Mouse (Mus musculus) forebrain, embryonic 15.5 days (tissue): ENCODE results near the gene Psg28. TPM values are rescaled to one million over a fixed set of nuclear protein-coding genes. Genes with fewer than 3 reads are reported as not detected.
A peak's percentile ranks its signal among the peaks of the same experiment; 100 is the strongest.
"Not testable (repeated sequence)": the region's sequence is repeated elsewhere in the genome, so short reads cannot be mapped to it uniquely, and the experiment has no call there.

Source experiments
- ATAC-seq: fragments of 200-750 bp; cut with Nextera tagmentation; replicated peaks from 2 replicates; pipeline ENCODE4 v1.8.0; 2017; ENCODE audit warnings: mild to moderate bottlenecking, moderate TSS enrichment, moderate library complexity
- H3K27ac ChIP-seq: fragments of 300-500 bp; sonication (generic); replicated peaks from 2 replicates; pipeline ENCODE4 v1.5.1; 2015; ENCODE audit warnings: mild to moderate bottlenecking, inconsistent platforms
- H3K27me3 ChIP-seq: fragments of 300-500 bp; sonication (generic); 2 replicates; pipeline ENCODE4 v1.6.1; 2015; ENCODE audit warnings: inconsistent platforms
- H3K36me3 ChIP-seq: fragments of 300-500 bp; sonication (generic); 2 replicates; pipeline ENCODE4 v1.6.1; 2015; ENCODE audit warnings: mild to moderate bottlenecking, inconsistent platforms
- H3K4me1 ChIP-seq: fragments of 300-500 bp; sonication (generic); 2 replicates; pipeline ENCODE4 v1.6.1; 2015; ENCODE audit warnings: inconsistent platforms
- H3K4me2 ChIP-seq: fragments of 300-500 bp; sonication (generic); replicated peaks from 2 replicates; pipeline ENCODE4 v1.6.1; 2015; ENCODE audit warnings: mild to moderate bottlenecking, inconsistent platforms
- H3K4me3 ChIP-seq: fragments of 300-500 bp; sonication (generic); 2 replicates; pipeline ENCODE4 v1.5.1; 2015; ENCODE audit warnings: mild to moderate bottlenecking, inconsistent platforms
- H3K9ac ChIP-seq: fragments of 300-500 bp; sonication (generic); replicated peaks from 2 replicates; pipeline ENCODE4 v1.6.1; 2015; ENCODE audit warnings: mild to moderate bottlenecking, inconsistent platforms
- H3K9me3 ChIP-seq: fragments of 300-500 bp; sonication (generic); 2 replicates; pipeline ENCODE4 v1.6.1; 2016; ENCODE audit warnings: inconsistent platforms
- WGBS: fragments of 180-500 bp; shearing (Covaris S2); methylation state at CpG from one replicate; pipeline ENCODE4 v1.1.7; 2015; ENCODE audit warnings: mixed read lengths; 5-methylcytosine and 5-hydroxymethylcytosine counted together
- microRNA-seq: library from miRNA; unstranded; fragments of <30 nt; microRNA quantifications from one replicate; pipeline ENCODE4, GENCODE M21; 2016
- polyA plus RNA-seq: library from polyadenylated mRNA; unstranded; fragments of >200 nt; fragmentation: Nextera tagmentation; extraction: Ambion mirVana; gene quantifications from 2 replicates; pipeline ENCODE4 v1.2.1, GENCODE M21; 2015

Gene Psg28
- not detected in 2 replicates for polyA plus RNA-seq

DNA sequence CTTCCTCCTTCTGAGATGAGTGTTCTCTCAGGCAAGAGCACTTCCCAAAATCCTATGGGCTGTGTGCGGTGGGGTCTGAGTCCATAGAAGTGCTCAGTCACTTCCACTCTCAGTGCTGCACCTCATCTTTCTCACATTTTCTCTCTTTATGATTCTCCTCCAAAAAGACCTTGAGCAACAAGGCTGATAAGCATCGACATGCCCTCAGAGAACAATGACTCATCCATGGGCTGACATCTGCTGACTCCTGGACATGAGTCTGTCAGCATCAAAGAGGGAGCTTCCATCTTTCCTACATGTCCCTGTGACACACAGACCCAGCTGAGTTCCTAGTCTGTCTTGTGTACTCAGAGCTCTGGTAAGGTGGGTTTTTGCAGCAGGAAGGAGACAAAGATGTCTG is at the start of gene Psg28:
TSS of gene Psg28 (minus strand) at position 101 of the 400 bp plus-strand sequence.
- not testable (repeated sequence) for ATAC-seq, H3K36me3 ChIP-seq, H3K4me1 ChIP-seq, H3K9me3 ChIP-seq, H3K9ac ChIP-seq, H3K4me3 ChIP-seq, H3K27ac ChIP-seq, H3K4me2 ChIP-seq, H3K27me3 ChIP-seq
- WGBS: 87% methylated on average over 2 of the region's 2 CpGs

DNA sequence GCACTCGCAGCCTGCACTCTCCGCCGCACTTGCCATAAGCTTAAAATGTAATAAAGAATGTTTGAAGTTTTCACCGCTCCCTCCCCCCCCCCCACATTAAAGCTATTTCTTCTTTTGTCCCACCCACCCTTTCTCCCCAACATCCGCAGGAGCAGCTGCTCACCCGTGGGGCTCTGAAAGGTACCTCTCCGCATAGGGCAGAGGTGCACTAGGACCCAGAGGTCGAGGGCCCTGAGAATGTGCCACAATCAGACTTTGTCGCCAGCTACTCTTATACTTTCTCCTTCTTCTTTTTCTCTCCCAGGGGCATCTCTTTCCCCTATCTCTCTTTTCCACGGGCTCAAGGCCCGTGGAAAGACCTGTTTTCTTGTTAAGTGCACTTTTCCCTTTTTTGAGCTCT is 28.4 kb downstream of the Psg28 start:
- H3K27me3 ChIP-seq: no peaks in the 10 kb centered on the region
- H3K9me3 ChIP-seq: peaks cover 2% of the 10 kb centered on the region; the same call in 1 of the 2 replicates
- 43% methylated on average over 11 of the region's 11 CpGs for WGBS
- peak; percentile 57; the same call in 1 of the 2 replicates for ATAC-seq
- H3K27ac ChIP-seq: no peak overlapping the region
- H3K36me3 ChIP-seq: no peaks in the 10 kb centered on the region
- 0 out of 2 replicates have a peak overlapping the region, but pooled peaks have one; percentile 17 for H3K4me2 ChIP-seq
- H3K4me3 ChIP-seq: peak overlapping the region; percentile 31
- no peak overlapping the region for H3K9ac ChIP-seq
- no peaks in the 10 kb centered on the region for H3K4me1 ChIP-seq

DNA sequence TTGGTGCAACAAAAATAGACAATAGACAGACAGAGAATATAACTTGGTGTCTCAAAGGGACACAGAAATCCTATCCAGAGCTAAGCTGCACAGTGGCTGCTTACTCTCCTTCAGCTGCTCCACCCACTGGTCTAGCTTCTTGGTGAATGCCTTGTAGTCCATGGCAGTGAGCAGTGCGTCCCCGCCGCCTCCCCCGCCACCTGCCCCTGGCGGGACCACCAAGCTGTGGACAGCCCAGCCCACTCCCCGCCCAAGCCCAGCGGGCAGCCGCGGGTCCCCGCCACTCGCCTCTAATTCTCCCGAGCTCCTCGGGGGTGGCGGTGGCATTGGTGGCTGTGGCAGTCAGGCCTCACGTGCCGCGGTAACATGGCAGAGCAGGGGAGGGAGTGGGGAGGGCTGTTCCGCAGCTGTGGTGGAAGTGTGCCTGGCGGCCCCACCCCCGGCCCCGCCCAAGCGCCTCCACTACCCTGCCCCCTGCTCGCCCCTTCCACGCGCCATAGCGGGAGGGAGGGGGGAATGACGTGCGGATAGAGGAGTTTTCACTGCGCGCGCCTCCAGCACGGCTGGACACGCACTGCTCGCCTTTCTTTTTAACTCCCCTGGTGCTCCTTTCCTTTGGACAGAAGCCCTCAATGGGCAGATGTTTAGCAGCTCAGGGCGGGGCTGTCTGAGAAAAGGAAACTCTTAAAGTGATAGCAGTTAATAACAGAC is 29.2 kb downstream of the Psg28 start:
- Histone ChIP-seq H3K4me2 (peak overlapping the region; percentile 17; the same call in 1 of the 2 replicates), H3K4me1 (no peaks in the 10 kb centered on the region), H3K27ac (peak overlapping the region; percentile 60), H3K4me3 (peak overlapping the region; percentile 31), H3K36me3 (no peaks in the 10 kb centered on the region), H3K9me3 (peaks cover 2% of the 10 kb centered on the region; the same call in 1 of the 2 replicates), H3K9ac (no peak overlapping the region), H3K27me3 (no peaks in the 10 kb centered on the region)
- WGBS: 33% methylated on average over 35 of the region's 35 CpGs
- peak; percentile 86 for ATAC-seq

DNA sequence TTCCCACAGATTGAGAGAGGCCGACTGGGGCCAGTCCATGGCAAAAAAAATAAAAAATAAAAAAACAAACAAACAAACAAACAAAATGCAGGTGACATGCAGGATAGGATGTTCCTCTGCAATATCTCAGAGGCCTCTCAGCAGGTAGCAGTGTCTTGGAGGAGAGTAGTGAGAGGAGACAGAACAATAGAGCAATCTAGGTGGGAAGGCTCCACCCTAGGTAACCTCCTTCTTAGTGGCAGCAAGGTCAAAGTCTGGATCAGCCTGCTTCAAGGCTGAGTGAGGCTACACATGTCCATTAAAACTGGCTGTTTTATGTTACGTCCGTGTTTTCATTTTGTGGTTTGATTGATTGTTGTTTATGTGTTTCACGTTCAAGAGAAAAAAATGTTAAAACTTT is 40.4 kb downstream of the Psg28 start:
- H3K27ac ChIP-seq, H3K4me3 ChIP-seq, H3K9ac ChIP-seq, H3K9me3 ChIP-seq, ATAC-seq, H3K36me3 ChIP-seq, H3K27me3 ChIP-seq, H3K4me1 ChIP-seq, H3K4me2 ChIP-seq: not testable (repeated sequence)
- 80% methylated on average over 4 of the region's 4 CpGs for WGBS

DNA sequence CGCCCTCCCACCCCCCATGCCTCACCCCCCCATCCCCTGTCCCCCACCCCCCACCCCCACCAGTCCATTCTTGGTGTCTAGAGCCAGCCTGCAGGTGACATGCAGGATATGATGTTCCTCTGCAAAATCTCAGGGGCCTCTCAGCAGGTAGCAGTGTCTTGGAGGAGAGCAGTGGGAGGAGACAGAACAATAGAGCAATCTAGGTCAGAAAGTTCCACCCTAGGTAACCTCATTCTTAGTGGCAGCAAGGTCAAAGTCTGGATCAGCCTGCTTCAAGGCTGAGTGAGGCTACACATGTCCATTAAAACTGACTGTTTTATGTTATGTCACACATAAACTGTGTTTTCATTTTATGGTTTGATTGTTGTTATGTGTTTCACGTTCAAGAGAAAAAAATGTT is 53.5 kb downstream of the Psg28 start:
- no peak overlapping the region for H3K9ac ChIP-seq
- no peak overlapping the region for H3K4me2 ChIP-seq
- peaks cover 14% of the 10 kb centered on the region for H3K9me3 ChIP-seq
- no peaks in the 10 kb centered on the region for H3K27me3 ChIP-seq
- no peaks in the 10 kb centered on the region for H3K36me3 ChIP-seq
- no peaks in the 10 kb centered on the region for H3K4me1 ChIP-seq
- no peak overlapping the region for H3K27ac ChIP-seq
- no peak overlapping the region for H3K4me3 ChIP-seq
- ATAC-seq: no peak
- 68% methylated on average over 2 of the region's 2 CpGs for WGBS

Small RNAs within 50 kb of the gene (microRNA-seq; reads per million reads assigned to microRNA genes)
- not detected for gene Gm24715

Other genes starting within 250 kb of the Psg28 start
- gene Mill1, start 186.7 kb downstream of the Psg28 start, polyA plus RNA-seq: not detected in 2 replicates
- gene Psg18, start 77.0 kb downstream of the Psg28 start, polyA plus RNA-seq: not detected in 2 replicates
- not detected in 2 replicates for gene Psg26, start 52.1 kb upstream of the Psg28 start, polyA plus RNA-seq
- gene Psg25, start 100.2 kb upstream of the Psg28 start, polyA plus RNA-seq: not detected in 2 replicates
- not detected in 2 replicates for gene Psg27, start 135.3 kb upstream of the Psg28 start, polyA plus RNA-seq
- not detected in 2 replicates for gene Psg23, start 184.5 kb upstream of the Psg28 start, polyA plus RNA-seq
- gene Psg21, start 224.7 kb upstream of the Psg28 start, polyA plus RNA-seq: not detected in 2 replicates